Mouse (Mus musculus) lung, adult 10 weeks (tissue): ENCODE results near the gene Aimp1. TPM values are rescaled to one million over a fixed set of nuclear protein-coding genes. Genes with fewer than 3 reads are reported as not detected.

Source experiments
- polyA plus RNA-seq: library from polyadenylated mRNA; stranded (reverse); fragments of 350-450 nt; fragmentation: Illumina TruSeq; extraction: RNeasy Lipid Tissue Mini Kit (QIAGEN cat#74804); gene quantifications from one replicate; pipeline ENCODE4 v1.2.3, GENCODE M21; 2014; ENCODE audit warnings: low read depth, low replicate concordance; ENCODE audit not compliant: insufficient read depth

Gene Aimp1
- polyA plus RNA-seq, result 60.4 TPM

GRCm38 (mm10) chr3:132684231-132684928 lies at the start of gene Aimp1:
Aimp1 (minus strand) TSS chr3:132684370.

GRCm38 (mm10) chr3:132683447-132684230 lies 531 bp downstream of the Aimp1 start, which contains the start of gene Tbck:
Tbck (plus strand) TSS chr3:132684144.

GRCm38 (mm10) chr3:132629601-132630239 lies 54.5 kb downstream of the Aimp1 start, which contains the start of gene Gimd1:
Gimd1 (plus strand) TSS chr3:132629820.

Other genes starting within 250 kb of the Aimp1 start
- gene Gimd1, start 54.5 kb downstream of the Aimp1 start, polyA plus RNA-seq, result not detected
- gene Tbck, start 226 bp downstream of the Aimp1 start, polyA plus RNA-seq, result 2.9 TPM